Mouse (Mus musculus) bone marrow macrophage, adult 2 months (primary cell): Measurements from ENCODE around the gene Mknk2. TPM values are rescaled to one million over a fixed set of nuclear protein-coding genes. Genes with fewer than 3 reads are reported as not detected.

Source experiments
- H3K27ac ChIP-seq: 2 replicates; pipeline ENCODE4 v1.5.1; 2012; ENCODE audit warnings: low read depth, low read length; ENCODE audit not compliant: insufficient read depth
- H3K4me1 ChIP-seq: 2 replicates; pipeline ENCODE4 v1.6.1; 2012; ENCODE audit warnings: low read length; ENCODE audit not compliant: control insufficient read depth, insufficient read depth
- H3K4me3 ChIP-seq: 2 replicates; pipeline ENCODE4 v1.5.1; 2012; ENCODE audit warnings: mild to moderate bottlenecking, low read length, moderate library complexity; ENCODE audit not compliant: insufficient read depth
- CTCF ChIP-seq: IDR thresholded peaks from 2 replicates; pipeline ENCODE4 v1.5.1; 2012; ENCODE audit warnings: low read depth, mild to moderate bottlenecking, low read length, moderate library complexity
- POLR2A ChIP-seq: IDR thresholded peaks from 2 replicates; pipeline ENCODE4 v1.6.1; 2012; ENCODE audit warnings: mild to moderate bottlenecking, low read depth, low read length, borderline replicate concordance
- polyA plus RNA-seq: library from polyadenylated mRNA; stranded (reverse); fragments of >200 nt; gene quantifications from 2 replicates; pipeline ENCODE4 v1.2.4, GENCODE M21; 2012; ENCODE audit not compliant: missing spikeins, insufficient read depth, insufficient read length

The Mknk2 gene
- polyA plus RNA-seq, 1 experiment = 117 TPM

DNA sequence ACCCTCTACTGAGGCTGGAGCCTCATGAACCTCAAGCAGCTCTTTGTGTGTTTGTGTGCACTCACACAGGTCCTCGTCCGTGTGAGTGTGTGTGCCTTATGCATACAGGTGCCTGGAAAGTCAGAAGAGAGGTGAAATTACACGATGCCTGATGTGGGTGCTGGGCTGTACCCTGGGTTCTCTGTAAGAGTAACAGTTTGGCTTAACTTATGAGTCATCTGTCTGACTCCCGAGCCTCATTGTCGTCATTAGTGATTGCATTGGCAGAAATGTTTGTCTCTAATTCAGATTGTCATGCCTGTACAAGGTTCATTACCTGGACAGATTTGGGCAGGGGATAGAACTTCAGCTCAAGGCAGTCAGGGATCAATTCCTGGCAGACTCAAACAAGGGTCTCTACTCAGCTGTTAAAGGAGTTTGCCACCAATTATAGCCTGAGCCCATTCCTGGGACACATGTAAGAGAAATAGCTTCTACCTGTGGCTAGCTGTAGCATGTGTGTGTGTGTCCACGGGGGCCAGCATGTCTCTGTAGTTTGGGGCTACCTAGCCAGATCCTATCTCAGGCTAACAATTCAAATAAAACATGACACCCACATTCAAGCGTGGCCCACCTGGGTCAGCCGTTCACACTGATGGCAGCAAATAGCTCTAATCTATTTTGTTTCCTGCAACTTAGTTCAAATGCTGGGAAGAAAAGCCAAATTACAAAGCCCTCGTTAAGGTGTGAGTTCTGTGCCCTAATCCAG lies 610 bp downstream of the Mknk2 start:
- TF ChIP-seq CTCF (no peak; the same call in 1 of the 2 replicates), POLR2A (peak; percentile 56; the same call in 1 of the 2 replicates)
- peaks cover 48% of the 10 kb centered on the region for H3K4me1 ChIP-seq

DNA sequence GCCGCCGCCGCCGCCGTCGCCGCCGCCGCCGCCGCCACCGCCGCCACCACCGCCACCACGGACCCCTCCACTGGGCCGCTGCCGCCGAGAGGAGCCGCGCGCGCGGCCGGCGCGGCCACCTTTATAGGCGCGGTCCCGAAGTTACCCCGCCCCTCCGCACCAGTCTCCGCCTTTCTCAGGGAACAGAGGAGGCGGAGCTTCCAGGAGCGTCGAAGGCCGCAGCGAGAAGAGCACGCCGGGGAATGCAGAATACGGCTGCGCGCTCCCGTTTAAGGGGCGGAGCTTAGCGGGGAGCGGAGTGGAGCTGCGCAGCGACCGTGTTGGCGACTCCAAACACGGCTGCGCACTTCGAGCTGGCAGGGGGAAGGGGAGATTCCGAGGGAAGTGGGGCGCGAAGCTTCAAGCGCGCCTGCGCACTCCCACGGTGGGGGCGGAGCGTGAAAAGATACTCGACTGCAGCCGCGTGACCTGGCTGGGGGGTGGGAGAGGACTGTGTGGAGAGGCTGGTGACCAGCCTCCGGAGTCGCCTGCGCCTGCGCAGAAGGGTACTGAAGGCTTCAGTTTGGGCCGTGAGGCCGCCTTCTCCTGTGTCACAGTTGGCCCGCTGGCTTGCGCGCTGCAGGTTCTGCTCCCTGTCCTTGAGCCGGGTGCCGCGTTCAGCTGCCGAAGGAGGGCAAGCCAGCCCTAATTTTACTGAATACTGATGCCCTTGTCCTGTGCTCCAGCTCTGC lies 1.5 kb downstream of the Mknk2 start:
- TF ChIP-seq CTCF = no peak
- peak; percentile 80; the same call in 1 of the 2 replicates for TF ChIP-seq POLR2A
- peaks cover 49% of the 10 kb centered on the region for H3K4me1 ChIP-seq

More for the DNA sequence above, 610 bp downstream of the Mknk2 start:
- peak overlapping the region; percentile 99 for H3K27ac ChIP-seq
- peak overlapping the region; percentile 76 for H3K4me3 ChIP-seq

DNA sequence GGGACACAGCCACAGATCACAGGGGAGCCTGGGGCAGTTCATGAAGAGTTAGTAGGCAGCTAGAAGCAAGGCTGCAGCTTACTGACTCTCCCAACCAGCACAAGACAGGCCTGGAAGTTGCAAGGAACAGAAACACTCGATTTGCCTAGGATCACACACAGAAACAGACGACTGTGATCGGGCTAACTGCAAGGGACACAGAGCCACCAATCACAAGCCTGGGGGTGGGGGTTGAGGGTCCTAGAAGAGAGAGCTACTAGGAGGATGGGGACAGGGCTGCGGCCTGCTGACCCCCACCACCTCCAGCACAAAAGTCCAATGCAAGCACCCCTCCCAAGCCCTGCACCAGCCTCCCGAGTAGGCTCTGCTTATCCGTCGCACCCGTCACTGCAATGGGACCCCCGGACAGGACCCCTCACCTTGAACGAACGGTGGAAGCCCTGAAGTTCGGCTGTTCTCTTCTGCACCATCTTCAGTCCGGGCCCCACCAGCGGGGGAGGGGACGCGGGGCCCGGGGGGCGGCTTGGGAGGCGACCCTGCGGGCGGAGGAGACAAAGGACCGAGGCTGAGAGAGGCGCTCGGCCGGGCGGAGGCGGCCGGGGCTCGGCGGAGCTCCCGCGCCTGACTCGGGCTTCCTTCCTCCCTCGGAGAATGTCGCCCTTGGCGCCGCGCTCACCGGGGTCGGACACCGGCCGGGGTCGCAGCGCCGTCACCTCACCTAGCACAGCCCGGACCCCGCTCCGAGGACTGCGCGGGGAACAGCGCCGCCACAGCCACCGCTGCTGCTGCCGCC lies 2.3 kb downstream of the Mknk2 start:
- no peak for TF ChIP-seq CTCF
- TF ChIP-seq POLR2A = no peak
- H3K4me3 ChIP-seq = peak overlapping the region; percentile 71
- H3K4me1 ChIP-seq = peaks cover 44% of the 10 kb centered on the region
- H3K27ac ChIP-seq = peak overlapping the region; percentile 48

More for the DNA sequence above, 1.5 kb downstream of the Mknk2 start:
- peak overlapping the region; percentile 76 for H3K4me3 ChIP-seq
- peak overlapping the region; percentile 99 for H3K27ac ChIP-seq

DNA sequence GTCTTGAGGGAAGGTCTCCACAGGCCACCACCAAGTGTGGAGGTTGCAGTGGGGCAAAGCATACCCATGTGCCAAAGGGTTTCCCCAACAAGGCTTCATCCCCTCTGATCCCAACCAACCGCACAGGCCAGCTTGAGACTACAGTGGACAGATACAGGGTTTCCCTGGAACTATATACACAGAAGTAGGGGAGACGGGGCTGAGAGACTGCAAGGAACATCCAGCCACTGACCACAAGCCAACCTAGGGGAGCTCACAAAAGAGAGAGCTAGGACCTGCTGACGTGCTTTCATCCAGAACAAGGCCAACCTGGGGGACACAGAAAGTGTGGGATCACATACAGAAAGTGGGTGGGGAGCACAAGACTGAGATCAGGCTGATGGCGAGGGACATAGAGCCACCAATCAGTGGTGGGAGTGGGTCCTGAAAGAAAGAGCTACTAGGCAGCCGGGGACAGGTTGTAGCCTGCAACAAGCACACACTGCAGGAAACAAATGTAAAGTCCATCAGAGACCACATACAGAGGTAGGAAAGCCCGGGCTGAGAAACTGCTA lies 3.0 kb downstream of the Mknk2 start:
- peaks cover 38% of the 10 kb centered on the region for H3K4me1 ChIP-seq
- H3K27ac ChIP-seq = peak overlapping the region; percentile 48
- peak overlapping the region; percentile 71 for H3K4me3 ChIP-seq
- TF ChIP-seq CTCF (no peak), POLR2A (no peak)

DNA sequence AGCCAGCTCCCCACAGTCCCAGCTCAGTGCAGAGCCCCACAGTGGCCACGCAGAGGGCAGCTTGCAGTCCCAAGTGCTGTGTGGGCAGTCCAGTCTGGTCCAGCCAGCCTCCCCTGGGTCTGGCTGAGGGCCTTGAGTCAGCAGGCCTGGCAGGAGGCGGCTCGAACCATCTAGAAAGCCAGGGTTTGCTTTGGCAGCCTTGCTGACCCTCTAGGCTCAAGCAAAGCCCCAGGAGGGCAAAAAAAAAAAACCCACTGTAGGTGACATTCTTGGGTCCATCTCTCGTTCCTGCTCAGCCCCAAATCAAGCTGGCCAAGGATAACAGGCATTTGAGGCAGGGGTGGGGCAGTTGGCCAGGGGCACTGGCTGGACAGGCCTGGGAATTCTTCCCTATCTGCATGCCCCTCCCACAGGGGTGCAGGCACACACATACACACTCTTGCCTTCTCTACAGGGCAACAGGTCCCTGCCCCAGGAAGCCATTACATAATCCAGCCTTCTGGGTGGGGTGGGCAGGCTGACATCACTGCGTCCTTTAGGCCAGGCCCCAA lies 3.7 kb downstream of the Mknk2 start:
- H3K4me3 ChIP-seq = peak overlapping the region; percentile 71
- H3K27ac ChIP-seq = 0 out of 2 replicates have a peak overlapping the region, but pooled peaks have one; percentile 8
- H3K4me1 ChIP-seq = peaks cover 31% of the 10 kb centered on the region
- TF ChIP-seq POLR2A (no peak), CTCF (no peak)

DNA sequence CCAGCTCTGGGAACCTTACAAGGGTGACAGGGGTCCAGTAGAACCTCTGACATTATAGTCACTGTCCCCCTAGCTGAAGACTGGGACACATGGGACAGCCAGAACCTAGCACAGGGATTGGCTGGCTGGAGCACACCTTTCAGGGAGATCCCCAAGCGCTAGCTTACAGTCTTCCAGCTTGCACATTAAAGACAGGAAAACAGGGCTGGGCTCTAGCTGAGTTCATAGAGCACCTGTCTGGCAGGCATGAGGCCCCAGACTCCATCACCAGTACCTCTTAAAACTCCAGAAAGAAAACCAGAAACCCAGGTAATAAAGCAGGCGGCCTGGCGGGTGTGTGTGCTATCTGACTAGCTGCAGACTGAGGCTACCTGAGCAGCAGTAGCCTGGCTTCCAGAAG lies 4.2 kb downstream of the Mknk2 start:
- no peak for TF ChIP-seq CTCF
- no peak for TF ChIP-seq POLR2A
- peak overlapping the region; percentile 71 for H3K4me3 ChIP-seq
- H3K27ac ChIP-seq = no peak overlapping the region
- H3K4me1 ChIP-seq = peaks cover 26% of the 10 kb centered on the region

DNA sequence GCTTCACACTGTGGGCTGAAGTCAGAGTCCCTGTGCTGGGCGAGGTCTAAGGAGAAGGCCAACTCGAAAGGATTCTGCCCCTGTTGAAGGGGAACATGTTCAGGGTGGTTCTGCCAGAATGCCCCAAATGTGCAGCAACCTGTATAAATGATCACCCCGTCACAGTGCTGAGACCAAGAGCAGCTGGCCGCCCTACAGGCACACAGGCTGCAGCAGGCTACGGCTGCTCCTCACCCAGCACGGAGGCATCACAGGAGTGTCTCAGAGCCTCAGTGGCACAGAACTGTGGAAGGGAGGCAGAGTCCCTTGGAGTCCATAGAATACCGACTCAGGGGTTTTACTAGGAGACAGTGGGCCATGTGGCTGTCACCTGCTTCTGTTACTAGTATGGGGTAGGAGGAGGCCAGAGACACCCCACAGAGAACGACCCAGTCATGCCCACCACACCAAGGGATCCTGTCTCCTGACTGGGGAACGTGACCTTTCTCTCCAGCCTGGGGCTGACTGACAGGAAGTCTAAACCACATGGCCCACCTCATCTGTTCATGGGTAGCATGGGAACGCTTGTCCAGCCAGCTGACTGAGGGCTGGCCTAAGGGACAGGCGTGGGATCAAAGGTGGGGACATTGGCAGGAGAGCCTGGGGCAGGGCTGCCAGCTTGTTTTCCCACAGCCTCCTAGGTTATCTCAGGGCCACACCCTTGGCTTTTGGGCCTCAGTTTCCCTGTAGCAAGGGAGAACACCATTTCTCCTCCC lies 5.8 kb downstream of the Mknk2 start:
- Histone ChIP-seq H3K27ac (no peak overlapping the region), H3K4me3 (no peak overlapping the region), H3K4me1 (peaks cover 21% of the 10 kb centered on the region)
- TF ChIP-seq POLR2A = no peak
- no peak for TF ChIP-seq CTCF

DNA sequence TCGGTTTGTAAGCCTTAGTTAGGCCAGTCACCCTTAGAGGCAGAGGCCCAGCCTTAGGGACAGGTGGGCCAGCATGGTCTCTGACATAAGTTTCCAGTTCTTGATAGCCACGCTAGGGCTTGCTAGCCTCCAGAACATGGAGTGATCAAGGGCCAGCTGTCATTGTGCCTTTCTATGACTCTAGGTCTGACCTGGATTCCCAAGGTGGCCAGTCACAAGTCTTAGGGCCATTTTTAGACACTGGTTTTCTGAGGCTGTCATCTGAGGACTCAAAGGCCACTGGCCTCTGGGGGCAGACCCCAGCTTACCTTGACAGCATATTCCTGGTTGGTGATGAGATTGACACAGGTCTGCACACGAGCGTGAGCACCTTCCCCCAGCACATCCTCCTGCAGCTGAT lies 6.7 kb downstream of the Mknk2 start:
- TF ChIP-seq POLR2A (no peak), CTCF (no peak)
- H3K4me1 ChIP-seq = peaks cover 21% of the 10 kb centered on the region
- no peak overlapping the region for H3K27ac ChIP-seq
- H3K4me3 ChIP-seq = no peak overlapping the region

DNA sequence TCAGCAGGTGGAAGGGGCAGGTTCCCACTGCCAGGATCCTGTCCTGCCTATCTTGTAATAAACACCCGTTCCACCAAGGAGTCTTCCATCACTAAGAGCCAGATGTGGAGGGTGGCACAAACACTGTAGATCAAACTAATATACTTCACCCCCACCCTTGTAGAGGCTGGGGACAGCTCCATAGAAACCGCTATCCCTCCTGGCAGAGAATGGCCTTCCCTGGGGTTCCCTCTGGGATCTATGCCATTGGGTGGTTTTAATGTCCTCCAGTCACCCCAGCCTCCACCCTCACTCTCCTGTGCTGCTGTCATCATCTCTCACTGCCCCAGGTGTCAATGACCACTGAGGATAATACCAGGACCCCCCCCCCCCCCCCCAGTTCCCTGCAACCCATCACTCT lies 7.4 kb downstream of the Mknk2 start:
- H3K4me3 ChIP-seq = no peak overlapping the region
- H3K4me1 ChIP-seq = peaks cover 24% of the 10 kb centered on the region
- no peak for TF ChIP-seq POLR2A
- TF ChIP-seq CTCF = no peak
- no peak overlapping the region for H3K27ac ChIP-seq
